Mouse (Mus musculus) cerebellum, postnatal 14 days (tissue): ENCODE data around the gene H3f3b.
A peak's percentile ranks its signal among the peaks of the same experiment; 100 is the strongest.
"Not testable (repeated sequence)": the region's sequence is repeated elsewhere in the genome, so short reads cannot be mapped to it uniquely, and the experiment has no call there.

Experiments
- DNase-seq, 2 experiments: peaks; one replicate each; pipeline ENCODE4 v3.0.0; 2021; ENCODE audit warnings: mixed read lengths in 2 of 2

Gene H3f3b

DNA sequence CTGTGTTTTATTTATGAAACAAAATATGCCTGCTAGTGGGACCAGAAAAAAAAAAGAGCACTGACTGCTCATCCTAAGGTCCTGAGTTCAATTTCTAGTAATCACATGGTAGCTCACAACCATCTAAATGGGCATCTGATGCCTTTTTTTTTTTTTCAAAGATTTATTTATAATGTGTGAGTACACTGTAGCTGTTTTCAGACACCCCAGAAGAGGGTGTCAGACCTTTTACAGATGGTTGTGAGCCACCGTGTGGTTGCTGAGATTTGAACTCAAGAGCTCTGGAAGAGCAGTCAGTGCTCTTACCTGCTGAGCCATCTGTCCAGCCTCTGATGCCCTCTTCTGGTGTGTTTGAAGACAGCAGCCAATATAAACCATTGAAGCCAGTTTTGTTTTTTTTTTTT lies 7.2 kb downstream of the H3f3b start:
- DNase-seq = peak; percentile 46 to 51

DNA sequence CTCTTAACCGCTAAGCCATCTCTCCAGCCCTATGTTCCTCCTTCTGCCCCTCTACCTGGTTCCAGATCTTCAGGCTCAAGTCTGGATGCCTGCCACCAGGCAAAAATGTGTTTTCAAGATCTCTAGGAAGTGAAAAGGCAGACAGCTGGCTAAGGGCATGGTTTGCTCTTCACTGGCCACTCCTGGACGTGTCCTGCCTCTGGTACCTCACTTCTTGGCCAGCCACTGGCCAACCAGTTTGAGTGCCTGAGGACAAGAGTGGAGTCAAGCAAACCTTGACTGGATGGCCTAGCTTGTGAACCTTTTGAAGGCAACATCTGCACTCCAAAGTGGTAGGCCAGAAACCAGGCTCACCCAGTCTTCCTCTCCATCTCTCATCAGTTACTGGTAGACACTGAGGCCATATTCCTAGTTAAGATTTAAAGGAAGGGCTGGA lies 7.8 kb downstream of the H3f3b start:
- peak; percentile 37 to 73 for DNase-seq

DNA sequence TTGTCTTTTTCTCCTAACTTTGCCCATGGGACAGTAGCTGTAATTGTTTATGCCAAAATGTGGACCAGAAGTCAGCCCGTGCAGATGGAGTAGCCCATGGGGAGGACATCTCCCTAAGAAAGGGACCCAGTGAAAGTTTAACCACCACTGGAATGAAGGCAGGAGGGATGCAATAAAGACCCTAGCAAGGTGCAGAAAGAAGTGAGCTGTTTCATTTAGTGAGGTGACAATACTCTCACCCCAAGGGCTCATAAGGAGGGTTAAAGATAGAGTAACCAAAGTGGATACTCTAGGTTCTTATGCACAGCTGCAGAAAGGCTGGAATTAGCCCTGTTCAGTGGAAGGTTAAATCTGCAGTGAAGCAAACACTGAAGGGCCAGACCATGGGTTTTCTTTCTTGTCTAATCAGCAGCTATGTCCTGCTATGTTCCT lies 8.4 kb downstream of the H3f3b start:
- DNase-seq = no peak

DNA sequence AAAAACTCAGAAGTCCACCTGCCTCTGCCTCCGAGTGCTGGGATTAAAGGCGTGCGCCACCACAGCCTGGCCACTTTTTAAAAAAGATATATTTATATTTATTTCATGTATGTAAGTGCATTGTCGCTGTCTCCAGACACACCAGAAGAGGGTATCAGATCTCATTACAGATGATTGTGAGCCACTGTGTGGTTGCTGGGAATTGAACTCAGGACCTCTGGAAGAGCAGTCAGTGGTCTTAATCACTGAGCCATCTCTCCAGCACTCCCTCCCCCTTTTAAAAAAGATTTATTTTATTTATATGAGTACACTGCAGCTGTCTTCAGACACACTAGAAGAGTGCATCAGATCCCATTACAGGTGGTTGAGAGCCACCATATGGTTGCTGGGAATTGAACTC lies 8.9 kb downstream of the H3f3b start:
- not testable (repeated sequence) for DNase-seq

DNA sequence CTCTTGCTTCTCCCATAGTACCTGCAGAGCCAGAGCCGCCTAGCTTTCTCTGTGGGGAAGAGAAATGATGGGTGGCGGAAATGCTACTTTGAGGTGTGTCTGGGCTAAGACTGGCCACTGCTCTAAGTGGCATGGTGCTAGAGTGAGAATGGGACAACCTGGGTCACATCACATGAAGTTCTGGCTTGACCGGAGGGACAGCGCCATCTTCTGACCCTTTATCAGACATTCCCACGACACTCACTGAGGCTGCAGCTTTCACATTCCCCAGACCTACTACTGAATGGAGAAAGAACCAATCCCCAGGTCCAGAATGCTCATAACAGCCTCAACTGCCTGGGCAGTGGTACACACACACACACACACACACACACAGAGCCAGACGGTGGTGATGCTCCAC lies 9.7 kb downstream of the H3f3b start:
- DNase-seq = peak; percentile 77 to 81

DNA sequence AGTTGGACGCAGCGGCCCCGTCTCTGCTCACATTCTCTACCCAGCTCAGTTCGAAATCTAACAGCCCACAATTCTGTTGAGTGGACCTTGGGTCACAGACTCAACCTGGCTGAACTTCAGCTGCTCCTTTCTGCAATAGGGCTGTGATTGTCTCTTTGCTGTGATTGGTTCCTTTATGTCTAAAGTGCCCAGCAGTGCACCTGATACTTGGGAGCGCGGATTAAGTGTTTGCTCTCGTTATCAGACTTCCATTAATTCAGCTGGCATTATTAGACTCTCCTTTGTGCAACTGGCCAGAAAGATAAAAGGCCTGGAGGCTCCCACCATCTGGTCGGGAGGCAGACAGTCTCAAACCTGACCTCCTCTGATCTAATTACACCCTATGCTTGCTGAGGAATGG lies 12.9 kb downstream of the H3f3b start:
- peak in 1 of 2 experiments; percentile 31 for DNase-seq

DNA sequence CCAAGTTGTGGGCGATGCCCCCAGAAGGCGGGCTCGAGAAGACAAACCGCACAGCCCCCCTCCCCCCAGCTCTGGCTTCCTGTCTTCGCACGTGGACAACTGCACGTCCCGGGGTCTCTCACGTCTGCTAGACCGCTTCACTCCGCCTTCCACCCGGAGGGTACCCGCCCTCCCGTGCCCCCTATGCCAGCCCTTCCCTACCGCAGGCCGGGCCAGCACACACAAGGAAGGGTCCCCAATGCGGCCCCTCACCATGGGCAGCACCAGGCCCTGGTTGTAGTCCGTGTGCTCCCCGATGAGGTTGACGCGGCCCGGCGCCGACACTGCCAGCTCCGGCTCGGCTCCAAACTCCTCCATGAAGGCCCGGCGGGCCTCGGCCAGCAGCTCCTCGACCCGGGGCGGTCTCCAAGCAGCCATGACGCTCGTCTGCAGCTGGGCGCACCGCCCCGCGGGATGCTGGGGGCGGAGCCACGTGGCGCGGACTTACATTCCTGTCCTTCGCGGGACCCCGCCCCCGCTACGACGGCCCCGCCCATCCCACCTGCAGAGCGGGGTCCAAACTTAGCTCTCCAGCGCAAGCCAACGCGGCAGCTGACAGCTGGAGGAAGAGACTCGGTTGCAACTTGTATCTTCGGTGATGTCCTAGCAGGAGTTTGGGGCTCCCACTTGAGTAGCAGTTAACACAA lies 15.4 kb downstream of the H3f3b start, which contains the start of gene Galk1:
TSS of gene Galk1 (minus strand) at position 458 of the 686 bp plus-strand sequence.
- DNase-seq = peak; percentile 73 to 76

DNA sequence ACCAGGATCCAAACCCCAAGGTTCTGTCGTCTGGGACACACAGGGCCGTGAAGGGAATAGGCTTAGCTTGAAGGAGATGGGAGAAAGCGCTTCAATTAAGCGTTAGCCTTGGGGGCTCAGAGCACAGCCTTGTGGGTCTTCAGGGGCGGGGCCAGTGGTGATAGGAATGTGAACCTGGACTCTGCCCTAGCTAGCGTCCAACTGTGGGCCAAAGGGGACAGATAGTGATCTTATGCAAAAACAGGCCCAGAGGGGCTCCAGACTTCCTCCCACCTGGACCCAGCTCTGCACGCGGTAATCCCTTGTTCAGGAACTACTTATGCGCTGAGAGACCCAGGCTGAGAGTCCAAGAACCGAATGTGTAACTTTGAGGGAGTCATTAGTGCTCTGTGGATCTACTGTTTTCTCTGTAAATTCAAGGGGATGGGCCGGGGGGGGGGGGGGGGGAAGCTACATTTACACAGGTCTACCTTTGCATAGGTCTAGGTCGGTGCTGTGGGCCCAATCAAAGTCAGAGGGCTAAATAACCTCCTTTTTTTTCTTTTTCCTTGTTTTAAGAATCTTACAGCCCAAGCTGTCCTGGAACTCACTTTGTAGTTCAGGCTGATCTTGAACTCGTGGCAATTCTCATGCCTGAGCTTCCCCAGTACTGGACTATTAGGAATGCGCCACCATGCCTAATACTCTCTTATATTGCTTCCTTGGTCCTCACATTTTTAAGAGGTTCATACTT lies 16.1 kb downstream of the H3f3b start:
- peak in 1 of 2 experiments; percentile 20 for DNase-seq

DNA sequence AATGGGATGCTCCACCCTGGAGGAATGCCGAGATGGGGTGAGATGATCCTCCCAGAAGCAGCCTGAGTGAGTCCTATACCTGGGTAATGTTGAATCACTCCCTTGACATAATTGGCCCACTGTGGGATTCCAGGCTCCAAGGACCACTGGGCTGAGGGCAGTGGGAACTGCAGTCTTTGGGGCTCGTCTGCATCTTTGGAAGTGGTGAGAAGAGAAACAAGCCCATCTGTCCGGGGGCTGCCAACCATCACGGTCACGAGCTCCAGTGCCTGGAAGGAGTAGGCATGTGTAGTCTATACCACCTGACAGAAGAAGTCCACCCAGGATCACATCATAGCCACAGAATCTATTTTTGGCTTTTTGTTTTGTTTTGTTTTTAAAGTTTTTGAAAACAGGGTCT lies 16.8 kb downstream of the H3f3b start:
- peak in 1 of 2 experiments; percentile 42 for DNase-seq

DNA sequence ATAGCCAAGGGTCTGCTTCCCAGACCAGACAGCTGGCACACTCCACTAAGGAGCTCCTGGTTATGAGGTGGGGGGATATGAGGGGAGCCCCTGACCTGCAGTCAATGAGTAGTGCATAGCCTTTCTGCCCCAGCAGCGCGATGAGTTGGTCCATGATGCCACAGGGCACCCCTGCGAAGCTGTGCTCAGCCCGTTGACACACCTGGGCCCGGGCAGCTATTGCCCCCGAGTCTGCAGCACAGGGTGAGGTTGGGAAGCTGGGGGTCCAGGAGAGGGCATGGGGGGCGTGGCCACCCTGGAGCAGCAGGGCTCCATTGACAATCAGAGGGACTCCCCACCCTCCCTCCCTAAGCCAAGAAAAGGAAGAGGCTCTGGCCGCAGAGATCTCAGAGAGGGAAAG lies 17.6 kb downstream of the H3f3b start:
- DNase-seq = no peak

DNA sequence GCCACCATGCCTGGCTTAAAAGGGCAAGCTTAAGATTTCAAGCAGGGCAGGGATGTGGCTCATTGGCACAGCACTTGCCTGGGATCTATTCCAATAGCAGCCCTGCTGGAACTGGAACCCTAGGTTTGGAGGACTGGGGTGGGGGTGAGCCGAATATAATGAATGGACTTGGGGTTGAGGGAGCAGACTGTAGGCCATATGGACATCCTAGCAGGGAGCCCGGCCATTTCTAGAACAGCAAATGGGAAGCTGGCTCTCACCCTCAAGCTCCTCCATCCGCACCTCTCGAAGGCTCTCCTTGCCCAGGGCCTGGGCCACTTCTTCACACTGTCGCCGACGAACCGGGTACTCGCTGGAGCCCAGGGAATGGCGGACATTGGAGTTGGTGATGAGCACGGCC lies 18.1 kb downstream of the H3f3b start:
- peak; percentile 92 to 96 for DNase-seq

DNA sequence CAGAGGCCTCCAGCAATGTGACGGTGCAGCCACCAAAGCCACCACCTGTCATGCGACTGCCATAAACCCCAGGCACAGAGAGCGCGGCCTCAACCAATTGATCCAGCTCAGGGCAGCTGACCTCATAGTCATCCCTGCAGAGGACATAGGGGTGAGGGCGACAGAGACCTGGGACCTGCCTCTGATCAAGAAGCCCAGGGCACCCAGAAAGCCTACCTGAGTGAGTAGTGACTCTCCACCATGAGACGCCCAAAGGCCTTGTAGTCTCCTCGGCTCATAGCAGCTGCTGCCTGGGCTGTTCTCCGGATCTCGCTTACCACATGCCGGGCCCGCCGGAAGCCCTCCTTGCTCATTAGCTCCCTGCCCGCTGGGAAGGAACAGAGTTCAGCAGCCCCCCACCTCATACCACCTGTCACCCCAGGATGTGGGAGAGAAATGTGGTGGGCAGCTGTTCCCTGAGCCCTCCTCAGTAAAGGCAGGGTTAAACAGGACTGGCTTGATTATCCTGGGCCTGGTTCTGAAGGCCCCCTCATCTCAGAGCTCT lies 18.9 kb downstream of the H3f3b start:
- DNase-seq = peak; percentile 68 to 71

DNA sequence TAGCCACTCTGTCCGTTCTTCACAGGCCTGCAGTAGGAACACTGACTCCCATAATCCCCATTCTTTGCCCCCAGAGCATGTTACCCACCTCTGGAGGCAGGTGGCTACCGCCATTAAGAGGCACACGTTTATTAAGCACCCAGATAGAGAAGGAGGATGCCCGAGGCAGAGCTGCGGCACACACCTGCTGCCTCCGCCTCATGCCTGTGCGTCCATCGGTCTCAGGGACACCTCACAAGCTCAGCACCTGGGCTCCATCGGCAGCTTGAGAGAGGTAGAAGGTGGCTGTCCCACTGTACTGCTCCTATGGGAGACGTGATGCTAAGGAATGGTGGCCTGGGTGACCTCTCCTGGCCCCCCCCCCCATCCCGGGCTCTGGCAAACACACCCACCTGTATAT lies 19.4 kb downstream of the H3f3b start:
- peak in 1 of 2 experiments; percentile 40 for DNase-seq

DNA sequence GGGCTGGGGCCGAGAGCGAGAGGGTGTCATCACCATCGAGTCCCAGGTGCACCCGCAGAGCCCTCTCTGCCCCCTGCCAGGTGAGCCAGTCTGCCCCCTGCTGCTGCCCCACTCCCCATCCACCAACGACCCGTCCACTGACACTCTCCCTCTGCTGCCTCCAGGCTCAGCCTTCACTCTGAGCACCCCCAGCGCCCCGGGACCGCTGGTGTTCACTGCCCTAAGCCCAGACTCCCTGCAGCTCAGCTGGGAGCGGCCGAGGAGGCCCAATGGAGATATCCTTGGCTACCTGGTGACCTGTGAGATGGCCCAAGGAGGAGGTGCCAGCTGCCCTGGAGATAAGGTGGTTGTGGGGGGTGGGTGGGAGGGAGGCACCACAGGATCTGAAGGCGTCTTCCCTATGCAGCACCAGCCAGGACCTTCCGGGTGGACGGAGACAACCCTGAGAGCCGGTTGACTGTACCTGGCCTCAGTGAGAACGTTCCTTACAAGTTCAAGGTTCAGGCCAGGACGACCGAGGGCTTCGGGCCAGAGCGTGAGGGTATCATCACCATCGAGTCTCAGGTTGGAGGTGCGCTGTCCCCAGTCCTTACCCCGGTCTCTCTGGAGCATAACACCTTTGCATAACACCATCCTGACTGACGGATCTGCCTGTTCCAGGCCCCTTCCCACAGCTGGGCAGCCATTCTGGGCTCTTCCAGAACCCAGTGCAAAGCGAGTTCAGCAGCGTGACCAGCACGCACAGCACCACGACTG lies 20.5 kb downstream of the H3f3b start:
- DNase-seq = peak; percentile 26 to 48

DNA sequence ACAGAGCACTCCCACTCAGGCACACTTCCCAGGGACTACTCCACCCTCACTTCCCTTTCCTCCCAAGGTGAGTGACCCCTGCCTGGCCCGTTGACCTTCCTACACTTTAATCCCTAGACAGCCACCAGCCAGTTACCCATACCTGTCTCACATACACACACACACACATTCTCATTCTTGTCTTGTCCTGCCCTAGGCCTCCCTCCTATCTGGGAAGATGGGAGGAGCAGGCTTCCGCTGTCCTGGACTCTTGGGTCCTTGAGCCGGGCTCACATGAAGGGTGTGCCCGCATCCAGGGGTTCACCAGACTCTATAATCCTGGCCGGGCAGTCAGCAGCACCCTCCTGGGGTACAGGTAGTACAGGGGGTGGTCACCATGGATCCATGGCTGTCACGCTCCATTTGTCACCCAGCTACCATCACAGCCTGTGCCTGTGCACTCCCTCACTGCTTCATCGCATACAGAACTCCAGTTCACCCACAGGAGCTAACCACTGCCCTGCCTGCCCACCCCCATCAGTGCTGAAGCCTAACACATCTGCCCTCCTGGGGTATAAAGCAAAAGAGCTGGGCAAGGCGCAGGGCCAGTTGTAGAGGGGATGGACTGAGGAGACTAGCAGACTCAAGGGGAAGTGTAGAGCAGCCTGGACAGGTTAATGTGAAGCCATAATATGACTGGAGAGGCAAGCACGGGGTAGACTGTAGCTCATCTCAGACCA lies 21.9 kb downstream of the H3f3b start:
- DNase-seq = no peak

DNA sequence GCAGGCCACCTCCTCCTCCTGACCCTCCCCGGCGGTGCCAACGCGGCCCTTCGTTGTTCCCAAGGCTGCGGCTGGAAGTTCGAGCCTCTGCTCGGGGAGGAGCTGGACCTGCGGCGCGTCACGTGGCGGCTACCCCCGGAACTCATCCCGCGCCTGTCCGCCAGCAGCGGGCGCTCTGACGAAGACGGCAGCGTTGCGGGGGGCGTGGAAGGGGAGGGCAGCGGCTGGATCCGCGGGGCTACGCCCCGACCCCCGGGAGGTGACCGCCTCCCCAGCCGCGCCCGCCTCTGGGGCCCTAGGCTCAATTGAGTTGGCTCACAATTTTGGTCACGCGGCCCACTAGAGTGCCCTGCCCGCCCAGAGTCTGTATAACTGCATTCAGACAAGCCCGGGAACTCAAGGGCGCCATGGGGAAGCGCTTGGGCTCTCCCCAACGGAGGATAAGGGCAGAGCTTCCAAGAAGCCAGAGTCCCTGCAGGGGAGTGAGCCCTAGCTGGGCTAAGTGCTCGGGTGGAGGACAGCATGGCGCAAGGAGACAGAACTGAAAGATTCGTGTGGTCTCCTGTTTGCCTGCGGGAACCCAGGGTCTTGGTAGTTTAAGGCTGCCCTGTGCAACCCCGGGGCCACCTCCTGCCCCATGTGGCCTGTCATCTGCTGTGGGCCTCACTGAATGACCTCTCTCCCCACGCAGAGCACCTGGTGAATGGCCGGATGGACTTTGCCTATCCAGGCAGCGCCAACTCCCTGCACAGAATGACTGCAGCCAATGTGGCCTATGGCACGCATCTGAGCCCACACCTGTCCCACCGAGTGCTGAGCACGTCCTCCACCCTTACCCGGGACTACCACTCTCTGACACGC lies 22.7 kb downstream of the H3f3b start:
- DNase-seq = peak; percentile 67 to 70

DNA sequence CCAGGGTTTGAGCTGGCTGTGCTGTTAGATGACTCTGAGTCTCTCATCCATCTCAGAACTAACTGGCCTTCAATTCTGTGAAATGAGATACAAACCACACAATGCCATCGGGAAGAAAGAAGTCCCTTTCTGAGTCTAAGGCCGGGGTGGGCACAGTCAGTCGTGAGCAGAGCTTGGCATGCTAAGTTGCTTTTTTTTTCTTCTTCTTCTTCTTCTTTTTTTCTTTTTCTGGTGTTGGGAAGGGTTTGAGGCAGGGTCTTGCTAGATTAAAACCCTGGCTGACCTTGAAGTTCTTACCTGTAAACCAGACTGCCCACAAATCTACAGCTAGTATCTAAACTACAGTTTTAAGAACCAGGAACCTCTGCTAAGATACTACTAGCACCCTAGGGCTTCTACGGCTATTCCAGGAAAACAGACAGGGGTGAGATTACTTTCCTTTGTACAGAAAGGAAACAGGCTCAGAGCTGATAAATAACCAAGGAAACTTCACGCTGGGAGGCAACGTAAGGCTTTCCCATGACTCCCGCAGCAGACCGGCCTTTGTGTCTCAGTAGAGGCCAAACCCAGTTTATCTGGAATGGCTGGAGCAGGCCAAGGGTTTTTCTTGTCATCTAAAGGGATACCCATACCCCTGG lies 23.5 kb downstream of the H3f3b start:
- DNase-seq = no peak

DNA sequence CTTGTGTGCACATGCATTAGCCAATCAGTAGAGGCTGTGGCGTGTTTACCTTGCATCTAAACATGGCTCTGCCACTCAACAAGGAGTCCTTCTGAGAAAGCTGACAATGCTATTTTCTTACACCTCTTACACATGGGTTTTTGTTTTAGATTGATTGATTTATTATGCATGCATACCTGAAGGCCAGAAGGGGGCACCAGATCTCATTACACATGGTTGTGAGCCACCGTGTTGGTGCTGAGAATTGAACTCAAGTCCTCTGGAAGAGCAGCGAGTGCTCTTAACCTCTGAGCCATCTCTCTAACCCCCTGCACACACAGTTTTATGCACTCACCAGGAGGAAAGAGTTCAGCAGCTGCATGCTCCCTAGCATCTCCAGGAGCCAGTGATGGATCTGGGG lies 24.9 kb downstream of the H3f3b start:
- no peak for DNase-seq

DNA sequence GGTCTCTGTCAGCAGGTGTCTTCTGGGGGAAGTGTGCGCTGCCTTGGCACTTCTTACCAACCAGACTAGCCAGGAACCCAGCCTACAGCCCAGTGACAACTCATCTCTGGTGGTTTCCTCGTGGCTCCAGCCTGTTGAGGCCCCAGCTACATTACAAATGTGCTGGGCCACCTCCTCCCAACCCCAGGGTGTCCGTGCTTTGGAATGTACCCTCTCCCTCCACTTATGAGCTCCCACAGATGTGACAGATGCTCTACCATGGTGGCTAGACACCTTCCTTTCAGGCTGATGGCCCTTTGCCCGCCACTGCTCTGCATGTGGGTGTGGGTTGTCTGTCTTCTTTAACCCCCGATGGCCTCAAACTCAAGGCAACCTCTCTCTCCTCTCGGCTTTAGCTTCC lies 26.0 kb downstream of the H3f3b start:
- DNase-seq = no peak

DNA sequence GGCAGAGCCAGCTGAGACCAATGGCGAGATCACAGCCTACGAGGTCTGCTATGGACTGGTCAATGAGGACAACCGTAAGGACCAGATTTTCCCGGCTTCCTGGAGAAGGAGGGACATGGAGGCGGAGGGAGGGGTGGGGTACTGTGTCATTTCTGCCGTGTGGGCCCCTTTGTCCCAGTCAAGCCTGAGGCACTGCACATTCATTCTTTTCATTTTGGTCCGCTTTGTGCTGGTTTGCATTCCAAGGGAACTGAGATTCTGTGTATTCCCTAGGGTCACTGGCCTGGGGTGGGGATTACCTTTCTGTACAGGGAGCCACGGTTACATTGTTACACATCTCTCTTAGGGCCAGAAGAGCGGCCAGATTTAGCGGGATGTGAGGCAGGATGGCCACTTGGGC lies 27.2 kb downstream of the H3f3b start:
- DNase-seq = no peak

DNA sequence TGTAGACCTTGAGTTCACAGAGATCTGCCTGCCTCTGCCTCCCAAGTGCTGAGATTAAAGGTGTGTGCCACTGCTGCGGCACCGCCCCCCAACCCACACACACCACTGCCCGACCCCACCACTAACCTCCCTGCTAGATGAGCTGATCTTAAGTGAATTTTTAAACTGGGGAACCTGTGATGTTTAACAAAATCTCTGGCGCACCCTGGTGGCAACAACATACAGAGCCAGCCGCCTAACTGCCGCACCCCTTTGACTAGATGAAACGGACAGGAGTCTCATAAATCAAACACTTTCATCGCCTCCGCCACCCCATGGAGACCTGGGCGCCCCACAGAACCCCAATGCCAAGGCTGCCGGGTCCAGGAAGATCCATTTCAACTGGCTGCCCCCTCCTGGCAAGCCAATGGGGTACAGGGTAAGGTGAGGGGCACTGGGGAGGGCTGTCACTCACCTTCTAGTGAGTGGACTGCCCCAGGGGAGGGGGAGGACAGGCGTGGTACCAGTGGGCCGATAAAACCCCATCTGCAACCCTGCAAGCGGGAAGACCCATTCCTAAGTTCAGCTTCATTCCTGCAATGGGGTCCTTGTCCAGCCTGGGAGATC lies 28.1 kb downstream of the H3f3b start:
- DNase-seq = peak; percentile 88 to 92
